Mouse (Mus musculus) retina, embryonic 14.5 days (tissue): ENCODE results near the gene Zfp106.

Source experiments
- DNase-seq: peaks from one replicate; pipeline ENCODE4 v3.0.0-alpha.2; 2015; ENCODE audit warnings: low spot score

The Zfp106 gene

DNA sequence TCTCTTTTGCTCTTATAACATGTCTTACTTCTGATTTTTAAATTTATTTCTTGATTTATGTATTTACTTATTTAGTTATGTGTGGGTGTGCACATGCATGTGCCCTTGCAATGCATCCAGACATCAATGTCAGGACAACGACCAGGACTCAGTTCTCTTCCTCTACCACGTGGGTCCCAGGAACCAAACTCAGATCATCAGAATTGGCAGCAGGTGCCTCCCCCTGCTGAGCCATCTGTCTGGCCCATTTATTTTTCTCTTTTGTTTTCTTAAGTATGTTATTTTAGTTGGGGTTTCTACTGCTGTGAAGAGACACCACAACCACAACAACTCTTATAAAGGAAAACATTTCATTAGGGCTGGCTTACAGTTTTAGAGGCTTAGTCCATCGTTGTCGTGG, 92.8 kb downstream of the Zfp106 start:
- DNase-seq = no peak

DNA sequence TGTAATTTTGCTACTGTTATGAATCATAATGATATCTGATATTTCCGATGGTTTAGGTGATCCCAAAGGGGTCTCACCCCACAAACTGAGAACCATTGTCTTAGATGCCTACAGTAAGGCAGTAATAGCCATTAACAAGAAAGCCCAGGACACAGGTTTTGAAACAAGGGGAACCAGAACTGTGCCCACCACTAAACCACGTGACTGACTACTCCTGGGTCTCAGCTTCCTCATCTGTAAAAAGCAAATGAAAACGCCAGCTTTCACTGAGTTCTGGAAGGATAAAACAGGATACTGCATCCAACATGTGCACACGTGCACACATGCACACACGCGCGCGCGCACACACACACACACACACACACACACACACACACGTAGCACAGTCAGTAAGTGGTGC, 93.9 kb downstream of the Zfp106 start:
- no peak for DNase-seq

DNA sequence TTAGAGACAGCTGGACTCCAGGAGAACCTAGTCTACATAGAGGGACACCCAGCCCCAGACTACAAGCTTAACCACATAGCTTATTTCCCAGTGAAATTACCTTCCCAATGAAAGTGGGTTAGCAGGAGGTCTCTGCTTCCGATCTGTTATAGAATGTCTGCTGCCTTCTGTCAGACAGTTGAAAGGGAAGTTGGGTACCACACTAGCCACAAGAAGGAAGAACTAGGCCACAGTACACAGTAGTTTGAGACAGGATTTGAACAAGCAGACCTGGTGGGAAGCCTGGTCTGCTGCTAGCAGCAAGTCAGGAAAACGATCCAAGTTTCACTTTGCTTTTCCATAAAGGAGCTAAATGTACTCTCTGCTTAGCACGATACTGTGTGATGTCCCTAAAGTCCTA, 94.4 kb downstream of the Zfp106 start:
- no peak for DNase-seq

DNA sequence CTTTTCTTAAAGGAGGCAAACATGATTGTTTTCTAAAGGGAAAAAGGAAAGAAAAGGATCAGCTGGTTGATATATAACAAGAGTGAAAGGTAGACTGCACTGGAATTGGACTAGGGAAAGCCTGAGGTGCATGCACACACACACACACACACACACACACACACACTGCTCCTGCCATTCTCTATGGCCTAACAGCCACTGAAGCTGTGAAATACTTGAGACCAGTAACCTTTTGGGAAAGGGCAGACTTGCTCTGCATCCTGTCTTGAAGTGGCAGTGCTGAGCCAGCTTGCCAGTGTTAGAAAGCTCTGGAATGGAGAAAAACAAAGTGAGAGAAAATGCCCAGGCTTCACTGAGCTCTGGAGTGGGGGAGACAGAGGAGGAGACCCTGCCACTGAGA, 95.6 kb downstream of the Zfp106 start:
- no peak for DNase-seq

DNA sequence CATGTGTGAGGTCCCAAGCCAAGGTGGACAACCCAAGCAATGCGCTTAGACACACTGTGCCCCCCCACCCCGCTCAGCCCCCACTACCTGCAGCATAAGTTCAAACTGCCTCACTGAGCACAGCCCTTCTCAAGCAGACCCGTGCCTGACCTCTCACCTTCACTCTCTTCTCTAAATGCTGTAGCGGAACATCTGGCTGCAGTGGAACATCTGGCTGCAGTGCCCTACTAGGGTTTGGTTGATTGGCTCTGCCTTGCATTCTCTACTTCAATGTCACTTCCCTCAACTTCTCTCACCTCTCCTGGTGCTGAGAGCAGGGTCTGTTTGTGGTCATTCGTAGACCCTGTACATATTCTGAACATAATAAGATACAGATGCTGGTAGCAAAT, 98.3 kb downstream of the Zfp106 start:
- DNase-seq = no peak

DNA sequence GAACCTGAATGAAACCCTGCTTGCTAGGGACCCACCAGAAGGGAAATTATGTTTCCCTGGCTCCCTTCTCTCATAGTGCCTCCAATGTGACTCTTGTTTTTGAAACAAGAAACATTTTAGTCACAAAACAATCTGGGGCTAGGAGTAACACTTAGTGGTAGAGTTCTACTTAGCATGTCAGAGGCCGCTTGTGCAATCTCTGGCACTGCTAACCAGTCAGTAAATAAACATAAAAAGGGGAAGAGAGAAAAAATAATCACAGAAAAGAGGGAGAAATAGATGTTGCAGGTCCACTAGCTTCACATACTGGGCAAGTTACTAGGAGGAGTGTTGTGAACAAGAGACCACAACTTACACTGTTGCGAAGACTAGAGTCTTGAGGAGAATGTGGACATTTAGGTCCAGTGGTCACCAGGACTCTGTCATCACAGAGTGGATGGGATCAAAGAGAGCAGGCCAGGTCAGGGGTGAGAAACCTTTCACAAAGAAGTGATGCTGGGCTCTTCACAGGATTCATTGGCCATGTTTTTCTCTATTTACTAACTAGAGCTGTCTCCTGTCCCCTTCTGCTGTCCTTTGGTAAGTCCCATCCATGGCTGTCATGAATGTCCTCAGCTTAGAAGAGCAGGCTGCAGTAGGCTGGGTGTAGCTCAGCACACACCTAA, 98.8 kb downstream of the Zfp106 start:
- no peak for DNase-seq

DNA sequence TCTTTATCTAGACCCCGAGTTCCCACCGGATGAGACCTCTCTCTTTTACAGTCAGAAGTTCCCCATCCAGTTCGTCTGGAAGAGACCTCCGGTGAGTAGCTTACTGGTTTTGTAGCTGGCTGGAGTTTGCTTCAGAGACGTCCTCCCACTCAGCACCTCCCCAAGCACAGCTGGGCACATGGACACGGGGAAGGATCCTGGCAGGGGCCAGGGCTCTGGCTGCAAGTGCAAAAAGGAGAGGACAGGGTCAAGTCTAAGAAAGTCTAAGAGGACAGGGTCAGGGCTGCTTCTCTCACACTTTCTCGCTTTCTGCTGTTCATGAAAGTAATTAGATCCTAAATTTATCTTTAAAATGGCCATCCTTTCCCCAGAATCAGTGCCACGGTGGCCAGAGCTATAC, 99.6 kb downstream of the Zfp106 start:
- DNase-seq = no peak

DNA sequence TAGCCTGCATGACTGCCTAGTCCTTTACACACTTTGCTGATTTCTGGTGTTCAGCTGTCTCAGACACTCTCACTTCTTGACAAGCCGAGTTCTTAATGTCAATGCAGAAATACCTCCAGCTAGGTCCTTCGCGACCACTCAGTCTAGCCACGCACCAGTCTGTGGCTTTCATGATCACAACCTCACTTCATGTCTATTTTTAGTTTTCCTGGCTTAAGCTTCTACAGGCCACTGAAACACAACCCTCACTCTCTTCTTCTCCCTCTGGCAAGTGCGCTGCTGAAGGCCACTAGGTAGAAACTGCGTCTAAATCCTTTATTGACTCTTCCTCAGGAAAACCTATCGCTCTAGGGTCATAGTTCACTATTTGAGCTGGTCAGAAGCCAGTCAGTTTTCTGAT, 100.3 kb downstream of the Zfp106 start:
- no peak for DNase-seq

DNA sequence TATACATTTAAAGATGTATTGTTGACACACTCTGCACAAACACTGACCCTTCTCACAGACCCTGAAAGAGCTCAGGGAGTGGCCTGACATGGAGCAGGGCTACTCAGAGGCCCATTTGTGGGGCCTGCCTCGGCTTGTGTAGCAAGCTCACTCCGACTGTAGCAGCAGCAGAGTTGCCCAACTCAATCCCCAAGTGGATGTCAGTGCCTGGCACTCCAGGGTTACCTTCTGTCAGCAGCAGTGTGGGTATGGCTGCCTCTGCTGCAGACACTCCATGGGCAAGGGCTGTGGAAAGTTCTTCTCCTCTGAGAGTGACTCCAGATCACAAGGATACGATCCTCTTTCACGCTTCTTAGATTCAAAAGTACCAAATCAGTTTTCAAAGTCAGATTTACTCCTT, 103.4 kb downstream of the Zfp106 start:
- no peak for DNase-seq
